Mouse (Mus musculus) left cerebral cortex, postnatal 14 days (tissue): ENCODE measurements around the gene Iqcf5. TPM values are rescaled to one million over a fixed set of nuclear protein-coding genes. Genes with fewer than 3 reads are reported as not detected.

Source experiments
- DNase-seq, 2 experiments: peaks; one replicate each; pipeline ENCODE4 v3.0.0; 2021 to 2022; ENCODE audit warnings: low spot score in 2 of 2, mixed read lengths in 1 of 2
- intact Hi-C: fragments of 180-260 bp; cut with DNase I; formaldehyde crosslinking; loops from one replicate; pipeline ENCODE4 v1.15.1; 2025
- total RNA-seq, 2 experiments: library from RNA; stranded (reverse); gene quantifications; 2 replicates each; pipeline ENCODE4 v1.2.3; 2021

Gene Iqcf5
- total RNA-seq, 2 experiments from 2014 or later = 1.7 TPM; not detected in 1

DNA sequence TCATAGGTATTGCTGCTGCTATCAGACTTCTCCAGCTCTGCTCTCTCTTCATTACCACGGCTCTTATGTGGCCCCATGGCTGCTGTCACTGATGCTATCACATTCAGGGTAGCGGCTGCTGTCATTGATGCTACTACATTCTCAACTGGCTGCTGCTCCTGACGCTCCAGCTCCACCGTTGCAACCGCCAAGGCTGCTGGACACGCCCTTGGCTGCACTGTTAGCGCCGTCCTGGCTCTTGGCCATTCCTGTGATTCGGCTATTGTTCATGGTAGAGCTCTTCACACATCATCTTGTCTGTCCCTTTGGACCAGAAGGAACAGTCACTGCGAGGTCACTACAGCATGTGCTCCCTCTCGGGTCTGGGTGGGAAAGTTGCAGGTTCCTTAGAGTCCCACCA is 47.9 kb downstream of the Iqcf5 start:
- DNase-seq = no peak
- intact Hi-C loops = no loop called here

DNA sequence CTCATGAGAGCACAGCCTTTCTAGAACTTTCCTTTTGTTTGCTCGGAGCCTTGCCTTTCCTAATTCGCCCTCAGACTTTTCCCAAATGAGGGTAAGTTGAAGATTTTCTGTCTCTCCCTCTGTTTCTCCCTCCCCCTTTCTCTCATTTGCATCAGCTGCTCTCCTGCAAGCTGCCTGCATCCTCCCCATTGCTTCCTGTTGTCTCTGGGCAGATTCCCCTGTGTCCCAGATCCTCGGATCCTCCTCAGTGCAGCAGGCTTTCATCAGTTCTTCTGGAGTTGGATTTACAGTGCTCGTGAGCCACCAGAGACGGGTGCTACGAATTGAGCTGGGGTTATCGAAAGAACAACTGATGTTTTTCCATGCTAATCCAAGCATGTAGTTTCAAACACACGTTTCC is 49.7 kb downstream of the Iqcf5 start:
- no peak for DNase-seq
- intact Hi-C loops = no loop called here

Other genes starting within 250 kb of the Iqcf5 start
- 10 to 100 TPM; 17.7 to 19.3 TPM for gene Poc1a, start 233.5 kb upstream of the Iqcf5 start, total RNA-seq
- gene Dusp7, start 145.9 kb upstream of the Iqcf5 start, total RNA-seq = 100 to 1,000 TPM in 1 of 2 experiments, 10 to 100 TPM in 1; 95.1 to 102 TPM
- 100 to 1,000 TPM; 336 to 343 TPM for gene Rpl29, start 85.1 kb upstream of the Iqcf5 start, total RNA-seq
- gene Acy1, start 76.3 kb upstream of the Iqcf5 start, total RNA-seq = 10 to 100 TPM in 1 of 2 experiments, 1 to 10 TPM in 1; 7.9 to 11.1 TPM
- 1 to 10 TPM; 7.7 to 8.1 TPM for gene Abhd14b, start 67.1 kb upstream of the Iqcf5 start, total RNA-seq
- 10 to 100 TPM; 48.7 to 54.1 TPM for gene Abhd14a, start 66.9 kb upstream of the Iqcf5 start, total RNA-seq
- gene Pcbp4, start 61.3 kb upstream of the Iqcf5 start, total RNA-seq = 100 to 1,000 TPM; 151 to 170 TPM
- 1 to 10 TPM; 3.7 to 5.8 TPM for gene Gpr62, start 48.6 kb upstream of the Iqcf5 start, total RNA-seq
- 10 to 100 TPM; 34.1 to 47.5 TPM for gene Rrp9, start 38.6 kb upstream of the Iqcf5 start, total RNA-seq
- gene Parp3, start 37.6 kb upstream of the Iqcf5 start, total RNA-seq = 1 to 10 TPM; 3.3 to 3.5 TPM
- gene Iqcf1, start 14.6 kb upstream of the Iqcf5 start, total RNA-seq = not detected
- not detected for gene Iqcf3, start 47.1 kb downstream of the Iqcf5 start, total RNA-seq
- gene Iqcf4, start 56.4 kb downstream of the Iqcf5 start, total RNA-seq = not detected
- gene Iqcf6, start 112.0 kb downstream of the Iqcf5 start, total RNA-seq = not detected
- gene Grm2, start 141.5 kb downstream of the Iqcf5 start, total RNA-seq = 10 to 100 TPM; 62.1 to 69.6 TPM
- gene Tex264, start 171.4 kb downstream of the Iqcf5 start, total RNA-seq = 100 to 1,000 TPM; 103 to 117 TPM